Comparison of ENCODE assay signal across 16 mouse cellular contexts in genomic region chr15:85969291-85969690, GRCm38 (mm10).
DNase-seq lines count a peak whose midpoint lies in the region; ATAC-seq and TF ChIP-seq lines count a peak whose summit lies in the region.
"Had no signal": no experiment of that assay in that cellular context is flagged by ENCODE, and none has a peak within 500 bp of the region (broad histone marks: within the 10 kb centered on the region; RNA-seq: fewer than 3 reads in every experiment).

No protein-coding gene starts in this region.

- no peaks in the 10 kb centered on the region for H3K27me3 ChIP-seq in forebrain, embryonic 10.5 days (ENCODE audit: poor library complexity, severe bottlenecking)
- no peaks in the 10 kb centered on the region for H3K27me3 ChIP-seq in forebrain, postnatal 0 days (ENCODE audit: insufficient read depth, low read length)
- no peaks in the 10 kb centered on the region for H3K27me3 ChIP-seq in hindbrain, embryonic 14.5 days (ENCODE audit: control insufficient read depth, insufficient read depth, low read length)
- no peaks in the 10 kb centered on the region for H3K27me3 ChIP-seq in hindbrain, embryonic 16.5 days (replicated peaks; ENCODE audit: control insufficient read depth, insufficient read depth, low read length)
- H3K27me3 ChIP-seq in embryonic facial prominence, embryonic 10.5 days (replicated peaks; ENCODE audit: low read depth, poor library complexity, severe bottlenecking) = no peaks in the 10 kb centered on the region
- no peaks in the 10 kb centered on the region for H3K27me3 ChIP-seq in forebrain, embryonic 16.5 days (replicated peaks; ENCODE audit: control insufficient read depth, insufficient read depth, low read length)
- H3K27me3 ChIP-seq: kidney, embryonic 15.5 days; neural tube, embryonic 13.5 days had no signal

- no peaks in the 10 kb centered on the region for H3K36me3 ChIP-seq in forebrain, embryonic 10.5 days (replicated peaks)
- no peaks in the 10 kb centered on the region for H3K36me3 ChIP-seq in forebrain, postnatal 0 days (ENCODE audit: insufficient read depth)
- no peaks in the 10 kb centered on the region for H3K36me3 ChIP-seq in hindbrain, embryonic 14.5 days (replicated peaks; ENCODE audit: control insufficient read depth, insufficient read depth)
- no peaks in the 10 kb centered on the region for H3K36me3 ChIP-seq in hindbrain, embryonic 16.5 days (ENCODE audit: control insufficient read depth, insufficient read depth, low read length)
- H3K36me3 ChIP-seq in embryonic facial prominence, embryonic 10.5 days (replicated peaks) = no peaks in the 10 kb centered on the region
- no peaks in the 10 kb centered on the region for H3K36me3 ChIP-seq in forebrain, embryonic 16.5 days (ENCODE audit: control insufficient read depth, insufficient read depth)
- H3K36me3 ChIP-seq: kidney, embryonic 15.5 days; neural tube, embryonic 13.5 days had no signal

- no peak for DNase-seq in forebrain, embryonic 10.5 days (ENCODE audit: extremely low spot score, low spot score)
- no peak for DNase-seq in forebrain, postnatal 0 days
- no peak for DNase-seq in hindbrain, embryonic 14.5 days (ENCODE audit: low spot score)
- DNase-seq in embryonic facial prominence, embryonic 10.5 days (ENCODE audit: low spot score) = no peak
- DNase-seq in adrenal gland, adult 18-20 months (ENCODE audit: low spot score in 2 of 2) = no peak
- DNase-seq in spleen, postnatal 36 days (ENCODE audit: low spot score in 2 of 2) = no peak
- DNase-seq: cerebellum, adult 8-10 months; gastrocnemius, postnatal 36 days; thymus, postnatal 14 days had no signal

- 89% methylated on average over 7 of the region's 7 CpGs for WGBS in forebrain, embryonic 10.5 days
- WGBS in forebrain, postnatal 0 days = 85% methylated on average over 7 of the region's 7 CpGs
- WGBS in hindbrain, embryonic 14.5 days = 87% methylated on average over 7 of the region's 7 CpGs
- 89% methylated on average over 7 of the region's 7 CpGs for WGBS in hindbrain, embryonic 16.5 days
- 93% methylated on average over 7 of the region's 7 CpGs for WGBS in embryonic facial prominence, embryonic 10.5 days
- WGBS in forebrain, embryonic 16.5 days = 81% methylated on average over 7 of the region's 7 CpGs

- peaks cover 46% of the 10 kb centered on the region for H3K4me1 ChIP-seq in forebrain, embryonic 10.5 days
- H3K4me1 ChIP-seq in forebrain, postnatal 0 days (ENCODE audit: insufficient read depth) = no peaks in the 10 kb centered on the region
- H3K4me1 ChIP-seq in hindbrain, embryonic 14.5 days (replicated peaks; ENCODE audit: control insufficient read depth, insufficient read depth, low read length) = peaks cover 5% of the 10 kb centered on the region
- peaks cover 5% of the 10 kb centered on the region for H3K4me1 ChIP-seq in hindbrain, embryonic 16.5 days (ENCODE audit: control insufficient read depth, insufficient read depth, low read depth, low read length)
- peaks cover 44% of the 10 kb centered on the region for H3K4me1 ChIP-seq in embryonic facial prominence, embryonic 10.5 days
- H3K4me1 ChIP-seq in forebrain, embryonic 16.5 days (replicated peaks; ENCODE audit: control insufficient read depth, insufficient read depth, low read length) = peaks cover 27% of the 10 kb centered on the region

- H3K4me2 ChIP-seq in forebrain, postnatal 0 days (ENCODE audit: low read depth) = no peak overlapping the region
- no peak overlapping the region for H3K4me2 ChIP-seq in hindbrain, embryonic 14.5 days (replicated peaks)
- H3K4me2 ChIP-seq in hindbrain, embryonic 16.5 days (ENCODE audit: low read length) = no peak overlapping the region
- no peak overlapping the region for H3K4me2 ChIP-seq in forebrain, embryonic 16.5 days (ENCODE audit: low read length)
- H3K4me2 ChIP-seq: kidney, embryonic 15.5 days; neural tube, embryonic 13.5 days had no signal

- ATAC-seq in forebrain, postnatal 0 days = no peak
- ATAC-seq in hindbrain, embryonic 14.5 days (ENCODE audit: low FRiP score) = peak; percentile 14; the same call in 1 of the 2 replicates
- ATAC-seq in hindbrain, embryonic 16.5 days = no peak
- peak; percentile 34 for ATAC-seq in forebrain, embryonic 16.5 days

- no peak for TF ChIP-seq CTCF in forebrain, postnatal 0 days (IDR thresholded peaks at IDR 0.05; ENCODE audit: low read depth)

- H3K9ac ChIP-seq in forebrain, postnatal 0 days = no peak overlapping the region
- H3K9ac ChIP-seq in hindbrain, embryonic 14.5 days = no peak overlapping the region
- H3K9ac ChIP-seq in hindbrain, embryonic 16.5 days (ENCODE audit: low read depth, low read length) = no peak overlapping the region
- no peak overlapping the region for H3K9ac ChIP-seq in forebrain, embryonic 16.5 days (replicated peaks; ENCODE audit: low read depth, low read length)
- H3K9ac ChIP-seq: kidney, embryonic 15.5 days; liver, embryonic 14.5 days; neural tube, embryonic 13.5 days had no signal

- H3K27ac ChIP-seq in forebrain, embryonic 10.5 days = peak overlapping the region; percentile 26; the same call in 1 of the 2 replicates
- no peak overlapping the region for H3K27ac ChIP-seq in forebrain, postnatal 0 days (ENCODE audit: low read depth, low read length)
- H3K27ac ChIP-seq in hindbrain, embryonic 14.5 days = no peak overlapping the region
- no peak overlapping the region for H3K27ac ChIP-seq in hindbrain, embryonic 16.5 days (ENCODE audit: low read depth, low read length)
- 0 out of 2 replicates have a peak overlapping the region, but pooled peaks have one; percentile 20 for H3K27ac ChIP-seq in embryonic facial prominence, embryonic 10.5 days (replicated peaks)
- H3K27ac ChIP-seq in forebrain, embryonic 16.5 days (ENCODE audit: low read length) = 0 out of 2 replicates have a peak overlapping the region, but pooled peaks have one; percentile 14
- H3K27ac ChIP-seq: layer of hippocampus, adult 2 months; left cerebral cortex, adult 2 months; liver, embryonic 14.5 days; neural tube, embryonic 13.5 days had no signal

- H3K9me3 ChIP-seq in forebrain, embryonic 10.5 days = no peaks in the 10 kb centered on the region
- H3K9me3 ChIP-seq in forebrain, postnatal 0 days (ENCODE audit: low read length) = no peaks in the 10 kb centered on the region
- H3K9me3 ChIP-seq in hindbrain, embryonic 14.5 days (ENCODE audit: control insufficient read depth, low read length) = no peaks in the 10 kb centered on the region
- no peaks in the 10 kb centered on the region for H3K9me3 ChIP-seq in hindbrain, embryonic 16.5 days (ENCODE audit: control insufficient read depth, low read length)
- H3K9me3 ChIP-seq in embryonic facial prominence, embryonic 10.5 days = no peaks in the 10 kb centered on the region
- no peaks in the 10 kb centered on the region for H3K9me3 ChIP-seq in forebrain, embryonic 16.5 days (ENCODE audit: control insufficient read depth, low read length)
- H3K9me3 ChIP-seq: kidney, embryonic 15.5 days; neural tube, embryonic 13.5 days had no signal

- H3K4me3 ChIP-seq in forebrain, embryonic 10.5 days = no peak overlapping the region
- H3K4me3 ChIP-seq in forebrain, postnatal 0 days (ENCODE audit: low read depth, low read length) = no peak overlapping the region
- H3K4me3 ChIP-seq in hindbrain, embryonic 14.5 days (replicated peaks; ENCODE audit: low read length) = no peak overlapping the region
- H3K4me3 ChIP-seq in hindbrain, embryonic 16.5 days (ENCODE audit: low read length) = no peak overlapping the region
- no peak overlapping the region for H3K4me3 ChIP-seq in embryonic facial prominence, embryonic 10.5 days
- H3K4me3 ChIP-seq in forebrain, embryonic 16.5 days (replicated peaks; ENCODE audit: low read length) = no peak overlapping the region
- H3K4me3 ChIP-seq: kidney, embryonic 15.5 days; layer of hippocampus, adult 2 months; left cerebral cortex, adult 2 months; neural tube, embryonic 13.5 days had no signal

Comparison
In these comparisons a context has a peak if more than half of its experiments do, and no peak if none do; other contexts are left out.
1. H3K27ac ChIP-seq: peak in forebrain, embryonic 10.5 days (single experiment), embryonic facial prominence, embryonic 10.5 days (single experiment) and forebrain, embryonic 16.5 days (single experiment); none in forebrain, postnatal 0 days (single experiment), hindbrain, embryonic 14.5 days (single experiment) and hindbrain, embryonic 16.5 days (single experiment).
2. ATAC-seq: peak in hindbrain, embryonic 14.5 days (single experiment) and forebrain, embryonic 16.5 days (single experiment); none in forebrain, postnatal 0 days (single experiment) and hindbrain, embryonic 16.5 days (single experiment).